Mouse (Mus musculus): Measurements from ENCODE around the gene Fgf3. TPM values are rescaled to one million over a fixed set of nuclear protein-coding genes. Genes with fewer than 3 reads are reported as not detected.

Gene Fgf3
- polyA plus RNA-seq (2012; rRNA removed) = 0.81 and 0.90 TPM in 2 replicates

GRCm38 (mm10) chr7:144837891-144838488, at the start of gene Fgf3:
Gene Fgf3, plus strand, starts transcription at chr7:144838083.

GRCm38 (mm10) chr7:144847067-144847466, 9.2 kb downstream of the Fgf3 start, which contains the start of gene Fgf4:
Gene Fgf4, plus strand, starts transcription at chr7:144847367.

Other genes with a start within 250 kb of the Fgf3 start
- gene Ano1, start 86.1 kb upstream of the Fgf3 start, polyA plus RNA-seq (2012; rRNA removed) = 14.8 and 15.5 TPM in 2 replicates
- gene Fgf4, start 9.3 kb downstream of the Fgf3 start, polyA plus RNA-seq (2012; rRNA removed) = 0.02 and 0.21 TPM in 2 replicates
- gene Fgf15, start 58.4 kb downstream of the Fgf3 start, polyA plus RNA-seq (2012; rRNA removed) = 24.3 and 38.0 TPM in 2 replicates
- gene LTO1, start 77.0 kb downstream of the Fgf3 start, polyA plus RNA-seq (2012; rRNA removed) = 56.0 and 66.6 TPM in 2 replicates
- 151 and 193 TPM in 2 replicates for gene Ccnd1, start 101.8 kb downstream of the Fgf3 start, polyA plus RNA-seq (2012; rRNA removed)